Mouse (Mus musculus): ENCODE measurements around the gene Fut4. TPM values are rescaled to one million over a fixed set of nuclear protein-coding genes. Genes with fewer than 3 reads are reported as not detected.
"Not testable (repeated sequence)": the region's sequence is repeated elsewhere in the genome, so short reads cannot be mapped to it uniquely, and the experiment has no call there.

Fut4 gene
- polyA plus RNA-seq, 1 experiment from 2014 or later, result 6.1 TPM

- not testable (repeated sequence) for DNase-seq (ENCODE audit: low spot score); H3K4me3 ChIP-seq (ENCODE audit: low read depth, low read length); ATAC-seq; H3K4me2 ChIP-seq (replicated peaks; ENCODE audit: low read depth, low read length); H3K9me3 ChIP-seq (ENCODE audit: low read length); H3K9ac ChIP-seq (replicated peaks; ENCODE audit: low read depth); H3K4me1 ChIP-seq (ENCODE audit: insufficient read depth, low read depth, low read length); H3K36me3 ChIP-seq (ENCODE audit: insufficient read depth, low read length); H3K27ac ChIP-seq (ENCODE audit: low read length); H3K27me3 ChIP-seq (replicated peaks; ENCODE audit: insufficient read depth, low read length)
- 88% methylated on average over 1 of the region's 1 CpGs for WGBS
- peak; percentile 44 for TF ChIP-seq CTCF (IDR thresholded peaks at IDR 0.05)
These were observed 51.4 kb downstream of the Fut4 start for GRCm38 (mm10) chr9:14700795-14701194.

GRCm38 (mm10) chr9:14699288-14699640, 52.9 kb downstream of the Fut4 start:
- Histone ChIP-seq H3K4me3 (ENCODE audit: low read depth, low read length) (no peak overlapping the region), H3K27ac (ENCODE audit: low read length) (no peak overlapping the region), H3K4me1 (ENCODE audit: insufficient read depth, low read depth, low read length) (no peaks in the 10 kb centered on the region), H3K27me3 (replicated peaks; ENCODE audit: insufficient read depth, low read length) (no peaks in the 10 kb centered on the region), H3K9me3 (ENCODE audit: low read length) (no peaks in the 10 kb centered on the region), H3K9ac (replicated peaks; ENCODE audit: low read depth) (no peak overlapping the region), H3K36me3 (ENCODE audit: insufficient read depth, low read length) (no peaks in the 10 kb centered on the region), H3K4me2 (replicated peaks; ENCODE audit: low read depth, low read length) (no peak overlapping the region)
- no peak for TF ChIP-seq CTCF (IDR thresholded peaks at IDR 0.05)
- TF ChIP-seq EP300 (IDR thresholded peaks at IDR 0.05), result no peak
- no peak for DNase-seq (ENCODE audit: low spot score)
- 42% methylated on average over 7 of the region's 7 CpGs for WGBS
- ATAC-seq, result no peak

GRCm38 (mm10) chr9:14698582-14699287, 53.5 kb downstream of the Fut4 start:
- Histone ChIP-seq H3K4me3 (ENCODE audit: low read depth, low read length) (no peak overlapping the region), H3K9ac (replicated peaks; ENCODE audit: low read depth) (no peak overlapping the region), H3K27ac (ENCODE audit: low read length) (no peak overlapping the region), H3K4me2 (replicated peaks; ENCODE audit: low read depth, low read length) (no peak overlapping the region), H3K27me3 (replicated peaks; ENCODE audit: insufficient read depth, low read length) (no peaks in the 10 kb centered on the region), H3K9me3 (ENCODE audit: low read length) (no peaks in the 10 kb centered on the region), H3K4me1 (ENCODE audit: insufficient read depth, low read depth, low read length) (no peaks in the 10 kb centered on the region), H3K36me3 (ENCODE audit: insufficient read depth, low read length) (no peaks in the 10 kb centered on the region)
- ATAC-seq (peak; percentile 92), DNase-seq (ENCODE audit: low spot score) (peak; percentile 95)
- TF ChIP-seq CTCF (IDR thresholded peaks at IDR 0.05) (peak; percentile 99), EP300 (IDR thresholded peaks at IDR 0.05) (no peak)
- 54% methylated on average over 12 of the region's 12 CpGs for WGBS

Other genes with a start within 250 kb of the Fut4 start
- 12.9 and 14.3 TPM in 2 replicates for gene Amotl1, start 107.3 kb downstream of the Fut4 start, polyA plus RNA-seq (2015; fragmentation: Nextera tagmentation; extraction: Ambion mirVana)
- gene Piwil4, start 11.7 kb downstream of the Fut4 start, polyA plus RNA-seq (2015; fragmentation: Nextera tagmentation; extraction: Ambion mirVana), result 9.1 and 9.8 TPM in 2 replicates
- gene 1700012B09Rik, start 18.6 kb upstream of the Fut4 start, polyA plus RNA-seq (2015; fragmentation: Nextera tagmentation; extraction: Ambion mirVana), result 11.9 and 12.5 TPM in 2 replicates
- 4.7 and 8.1 TPM in 2 replicates for gene Mre11a, start 32.3 kb upstream of the Fut4 start, polyA plus RNA-seq (2015; fragmentation: Nextera tagmentation; extraction: Ambion mirVana)
- gene Ankrd49, start 32.5 kb upstream of the Fut4 start, polyA plus RNA-seq (2015; fragmentation: Nextera tagmentation; extraction: Ambion mirVana), result 19.7 and 21.4 TPM in 2 replicates
- 0.05 TPM in 1 of 2 replicates, not detected in the other for gene Gpr83, start 107.8 kb upstream of the Fut4 start, polyA plus RNA-seq (2015; fragmentation: Nextera tagmentation; extraction: Ambion mirVana)
- 0.23 TPM in 1 of 2 replicates, not detected in the other for gene Izumo1r, start 151.6 kb upstream of the Fut4 start, polyA plus RNA-seq (2015; fragmentation: Nextera tagmentation; extraction: Ambion mirVana)